Mouse (Mus musculus): ENCODE measurements around the gene Edaradd. TPM values are rescaled to one million over a fixed set of nuclear protein-coding genes. Genes with fewer than 3 reads are reported as not detected.

Gene Edaradd
- total RNA-seq (2021) (under 1 TPM; 0.03 to 0.06 TPM), polyA plus RNA-seq (2012; rRNA removed) (0.02 TPM in 1 of 2 replicates, not detected in the other)
- long read RNA-seq: 0 reads

- peak; percentile 74 for DNase-seq
These were observed at the start of gene Edaradd for GRCm38 (mm10) chr13:12519955-12520584. Edaradd (minus strand) TSS chr13:12520438.

DNA sequence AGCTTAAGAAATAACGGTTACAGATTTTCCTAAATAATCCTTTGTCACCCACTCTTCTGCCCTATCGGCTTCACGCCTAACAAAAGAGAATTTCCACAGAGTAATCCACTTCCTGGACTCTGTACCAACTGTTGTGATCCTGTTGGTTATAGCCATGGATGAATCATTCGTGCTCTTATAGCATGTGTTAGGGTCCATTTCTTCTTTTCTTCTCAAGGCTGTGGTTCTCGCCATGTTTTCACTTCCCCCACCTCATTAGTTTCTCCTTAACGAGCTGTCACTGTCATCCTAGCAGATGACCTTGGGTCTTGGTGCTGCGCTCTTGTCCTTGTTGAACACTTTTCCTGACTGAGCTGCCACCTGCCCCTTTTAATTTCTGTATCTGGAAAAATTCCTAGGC lies 49.5 kb upstream of the Edaradd start:
- no peak for DNase-seq

- DNase-seq: no peak
These were observed 48.6 kb upstream of the Edaradd start for GRCm38 (mm10) chr13:12568597-12569469.

- DNase-seq: no peak
These were observed 47.7 kb upstream of the Edaradd start for GRCm38 (mm10) chr13:12567936-12568335.

- DNase-seq: peak; percentile 99
These were observed 45.6 kb upstream of the Edaradd start, which contains the start of gene Ero1lb for GRCm38 (mm10) chr13:12565621-12566390. Ero1lb (plus strand) TSS chr13:12565874.

DNA sequence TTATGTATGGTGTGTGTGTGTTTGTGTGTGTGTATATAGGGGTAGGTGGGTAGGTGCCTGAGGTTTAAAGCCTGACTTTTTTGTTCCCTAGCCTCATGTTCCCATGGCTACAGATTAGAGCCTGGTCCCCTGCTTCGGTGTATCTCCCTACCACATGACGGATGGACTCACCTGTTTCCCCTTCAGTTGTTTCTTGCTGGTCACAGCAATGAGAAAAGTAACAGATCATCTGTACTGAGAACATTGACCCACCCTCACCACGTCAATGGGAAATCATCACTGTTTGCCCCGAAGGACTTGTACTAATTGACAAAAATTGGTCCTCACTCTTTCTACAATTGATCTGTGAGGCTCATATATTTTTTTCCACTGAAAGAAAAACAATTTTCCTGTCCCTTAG lies 42.0 kb upstream of the Edaradd start:
- DNase-seq: no peak

DNA sequence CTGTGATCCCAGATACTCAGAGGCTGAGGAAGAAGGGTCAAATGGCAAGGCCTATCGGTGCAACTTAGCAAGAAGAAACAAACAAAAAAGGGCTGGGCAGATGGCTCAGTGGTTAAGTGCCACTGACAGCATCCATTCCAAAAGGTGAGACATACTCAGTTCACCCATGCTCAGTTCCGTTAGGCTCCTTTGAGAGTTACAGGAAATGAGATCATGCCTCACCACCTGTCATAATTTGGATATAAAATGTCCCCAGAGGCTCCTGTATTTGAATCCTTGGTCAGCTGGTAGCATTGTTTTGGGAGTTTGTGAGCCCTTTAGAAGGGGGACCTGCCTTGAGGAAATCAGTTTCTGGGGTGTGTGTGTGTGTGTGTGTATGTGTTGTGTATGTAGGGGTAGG lies 41.5 kb upstream of the Edaradd start:
- DNase-seq: no peak

GRCm38 (mm10) chr13:12559462-12560120 lies 39.4 kb upstream of the Edaradd start:
- DNase-seq: no peak

DNA sequence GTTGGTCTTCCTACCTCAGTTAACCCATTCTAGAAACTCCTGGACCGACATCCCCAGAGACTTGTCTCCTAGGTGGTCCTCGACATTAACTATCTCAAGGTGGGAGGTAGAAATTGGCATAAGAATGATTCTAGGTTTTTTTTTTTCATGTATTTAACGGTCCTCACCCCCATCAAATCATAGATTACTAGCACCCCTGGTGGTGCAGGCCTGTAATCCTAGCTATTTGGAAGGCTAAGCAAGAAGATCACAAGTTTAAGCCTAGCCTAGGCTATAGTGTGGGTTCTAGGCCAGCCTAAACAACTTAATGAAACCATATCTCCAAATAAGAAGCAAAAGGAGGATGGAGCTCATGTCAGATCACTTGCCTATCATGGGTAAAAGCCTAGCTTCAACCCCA lies 38.8 kb upstream of the Edaradd start:
- no peak for DNase-seq

- DNase-seq: no peak
These were observed 34.0 kb upstream of the Edaradd start for GRCm38 (mm10) chr13:12554211-12554610.

- no peak for DNase-seq
These were observed 23.8 kb upstream of the Edaradd start for GRCm38 (mm10) chr13:12543880-12544568.

DNA sequence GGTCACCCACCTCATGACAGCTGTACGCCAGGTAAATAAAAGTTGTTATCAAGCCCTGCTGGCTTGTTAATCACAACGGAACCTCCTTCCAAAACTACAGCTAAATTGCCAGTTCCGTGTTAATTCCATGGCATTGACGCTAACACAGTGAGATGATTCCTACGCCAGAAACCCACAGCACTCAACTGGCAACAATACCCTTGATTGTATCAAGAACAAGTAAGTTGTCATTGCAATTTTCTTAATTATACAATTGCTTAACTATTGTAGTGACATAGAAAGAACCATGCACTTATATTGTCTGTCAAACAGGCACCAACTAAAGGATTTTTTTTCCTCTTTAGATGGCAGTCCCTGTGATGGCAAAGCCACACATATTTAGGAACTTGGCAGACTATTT lies 23.0 kb upstream of the Edaradd start:
- DNase-seq: no peak

- peak; percentile 82 for DNase-seq
These were observed 22.1 kb upstream of the Edaradd start for GRCm38 (mm10) chr13:12542006-12542981.

GRCm38 (mm10) chr13:12540119-12540518 lies 19.9 kb upstream of the Edaradd start:
- DNase-seq: no peak

DNA sequence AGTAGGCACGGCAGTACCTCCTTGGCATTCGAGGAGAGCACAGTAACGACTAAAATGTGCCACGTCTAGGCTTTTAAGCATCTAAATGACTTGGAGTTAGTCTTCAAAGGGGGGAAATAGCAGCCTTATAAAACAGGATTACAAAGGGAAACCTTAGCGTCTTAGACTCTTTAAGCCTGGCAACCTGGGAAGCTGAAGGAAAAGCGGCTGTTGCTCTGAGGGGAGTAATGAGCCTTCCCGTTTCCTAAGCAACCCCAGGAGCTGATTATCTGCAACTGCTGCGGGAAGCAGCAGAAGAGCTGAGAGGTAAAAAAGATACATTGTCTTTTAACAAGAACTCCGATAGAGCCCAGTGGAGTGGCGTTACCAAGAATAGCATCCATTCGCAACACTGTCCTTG lies 19.5 kb upstream of the Edaradd start:
- no peak for DNase-seq

GRCm38 (mm10) chr13:12537971-12538370 lies 17.7 kb upstream of the Edaradd start:
- DNase-seq: peak; percentile 35

DNA sequence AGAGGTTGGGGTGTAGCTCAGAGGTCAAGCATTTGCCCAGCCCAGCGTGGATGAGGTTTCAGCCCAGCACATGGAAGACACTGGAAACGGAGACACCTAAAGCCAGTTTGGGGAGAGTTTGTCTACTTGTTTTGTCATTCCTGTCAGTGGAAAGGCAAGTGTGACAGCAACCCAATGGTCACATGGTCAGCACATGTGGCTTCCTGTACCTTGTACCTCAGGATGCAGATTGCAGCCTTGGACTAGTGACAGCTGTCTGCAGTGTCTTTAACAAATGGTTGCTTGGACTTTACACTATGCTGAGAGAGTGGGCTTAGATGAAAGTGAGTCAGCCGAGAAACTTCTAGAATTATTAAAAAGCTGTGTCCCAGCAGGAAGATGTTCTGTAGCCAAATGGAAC lies 14.4 kb upstream of the Edaradd start:
- DNase-seq: no peak

DNA sequence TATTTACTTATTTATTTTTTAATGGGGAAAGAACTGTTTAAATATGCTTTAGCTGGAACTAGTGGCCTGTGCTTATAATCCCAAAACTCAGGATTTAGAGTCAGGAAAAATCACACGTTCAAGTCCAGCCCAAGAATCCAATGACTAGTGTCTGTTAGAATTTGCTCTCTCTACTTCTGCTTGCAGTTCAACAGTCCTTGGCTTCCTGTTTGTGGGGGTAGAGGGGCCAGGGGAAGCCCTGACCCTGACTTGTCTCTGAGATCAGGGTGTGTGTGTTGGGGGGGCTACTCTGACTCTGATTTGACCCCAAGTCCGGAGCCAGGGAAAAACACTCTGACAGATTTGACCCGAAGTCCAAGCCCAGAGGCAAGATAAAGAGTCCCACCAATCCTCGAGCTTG lies 5.4 kb upstream of the Edaradd start:
- no peak for DNase-seq

GRCm38 (mm10) chr13:12522346-12522745 lies 2.1 kb upstream of the Edaradd start:
- DNase-seq: no peak

DNA sequence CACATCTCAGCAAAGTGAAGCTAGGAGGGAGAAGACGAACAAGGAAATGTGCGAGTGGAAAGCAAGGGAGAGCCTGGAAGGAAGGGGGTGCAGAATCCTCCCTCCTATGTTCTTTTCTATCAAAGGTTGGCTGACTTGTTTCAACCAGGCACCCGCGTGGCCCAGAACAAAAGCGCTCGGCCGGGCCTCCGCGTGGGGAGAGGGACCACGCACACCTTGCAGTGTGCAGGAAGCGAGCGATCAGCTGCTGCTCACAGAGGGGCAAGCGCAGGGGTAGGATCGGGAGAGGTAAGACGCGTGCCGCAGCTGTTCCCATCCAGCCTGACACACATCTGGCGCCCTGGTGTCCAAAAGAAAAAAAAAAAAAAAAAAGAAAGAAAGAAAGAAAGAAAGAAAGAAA lies 867 bp downstream of the Edaradd start:
- no peak for DNase-seq
